Mouse (Mus musculus): Measurements from ENCODE around the gene Pcdh8. TPM values are rescaled to one million over a fixed set of nuclear protein-coding genes. Genes with fewer than 3 reads are reported as not detected.

Gene Pcdh8
- total RNA-seq (2021), result 10 to 100 TPM; 58.3 to 63.1 TPM
- long read RNA-seq, experiment 1, full-length matches to known transcripts, result 88 of 93 reads
- long read RNA-seq, experiment 1, partial matches to known transcripts, result 4 of 93 reads
- long read RNA-seq, experiment 1, other reads (novel, unspliced or antisense), result 1 of 93 reads
- long read RNA-seq, experiment 2, full-length matches to known transcripts, result 107 of 108 reads
- long read RNA-seq, experiment 2, partial matches to known transcripts, result 0 of 108 reads
- long read RNA-seq, experiment 2, other reads (novel, unspliced or antisense), result 1 of 108 reads

DNA sequence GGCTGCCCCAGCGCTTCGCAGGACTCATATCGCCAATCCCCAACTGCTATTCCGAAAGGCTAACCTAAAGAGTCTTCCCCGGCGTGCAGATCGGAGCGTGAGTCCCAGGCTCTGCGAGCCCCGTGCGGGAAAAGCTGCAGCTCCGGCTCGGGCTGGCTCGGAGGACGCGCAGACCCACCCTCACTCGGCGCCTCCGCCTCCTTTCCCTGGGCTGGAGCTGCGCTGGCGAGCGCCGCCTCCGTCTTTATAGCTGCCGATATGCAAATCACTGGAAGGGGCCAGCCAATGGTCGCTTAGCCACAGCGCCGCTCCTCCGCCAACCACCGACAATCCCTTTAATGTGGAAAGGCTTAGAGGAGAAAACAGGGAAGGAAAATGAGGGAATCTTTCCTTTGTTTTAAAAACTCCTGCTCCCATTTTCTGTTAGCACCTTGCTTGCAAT, at the start of gene Pcdh8:
Pcdh8 (minus strand) TSS at position 219 of the 442 bp plus-strand sequence.
- DNase-seq (ENCODE audit: low spot score in 2 of 2), result peak; percentile 95
- intact Hi-C loops (cut with DNase I), result loop anchor here (10.0 kb wide), 2 partner anchors 134 to 254 kb away; no protein-coding TSS in a partner anchor

DNA sequence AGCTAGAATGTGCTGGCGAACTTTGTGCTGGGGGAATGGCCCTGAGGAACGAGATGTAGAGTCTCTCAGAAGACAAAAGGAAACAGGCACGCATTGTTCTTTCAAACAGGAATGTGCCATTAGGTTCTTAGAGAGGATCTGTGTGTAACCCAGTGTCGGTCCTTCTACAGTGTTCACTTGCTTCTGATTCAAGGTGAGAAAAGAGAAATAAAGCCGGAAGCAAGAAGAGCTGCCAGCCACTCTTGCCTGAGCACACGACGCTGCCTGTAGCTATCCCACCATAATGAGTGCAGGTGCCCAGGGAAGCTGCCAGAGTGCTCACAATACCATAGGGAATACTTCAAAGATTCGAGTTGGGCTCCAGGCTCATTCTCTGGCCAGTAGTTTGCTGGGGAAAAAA, 43.6 kb upstream of the Pcdh8 start:
- intact Hi-C loops (cut with DNase I), result no loop called here
- DNase-seq (ENCODE audit: low spot score in 2 of 2), result no peak

DNA sequence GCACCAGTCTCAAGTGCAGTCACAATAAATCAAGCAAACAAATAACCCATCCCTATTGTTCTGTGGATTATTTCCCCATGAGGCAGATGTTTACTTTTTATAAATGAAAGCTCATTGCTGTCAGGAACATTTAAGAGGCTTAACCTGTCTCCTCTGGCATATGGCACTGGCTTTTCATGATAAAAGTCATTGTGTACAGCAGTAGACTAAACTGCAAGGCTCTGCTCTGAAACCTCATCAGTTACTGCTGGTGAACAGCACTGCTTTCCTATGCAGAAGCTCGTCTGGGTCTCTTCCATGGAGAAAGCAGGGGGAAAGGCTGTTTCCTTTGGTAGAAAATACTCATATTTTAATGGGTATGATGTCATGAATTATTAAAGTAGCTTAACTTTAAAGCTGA, 43.0 kb upstream of the Pcdh8 start:
- intact Hi-C loops (cut with DNase I), result no loop called here
- no peak for DNase-seq (ENCODE audit: low spot score in 2 of 2)

DNA sequence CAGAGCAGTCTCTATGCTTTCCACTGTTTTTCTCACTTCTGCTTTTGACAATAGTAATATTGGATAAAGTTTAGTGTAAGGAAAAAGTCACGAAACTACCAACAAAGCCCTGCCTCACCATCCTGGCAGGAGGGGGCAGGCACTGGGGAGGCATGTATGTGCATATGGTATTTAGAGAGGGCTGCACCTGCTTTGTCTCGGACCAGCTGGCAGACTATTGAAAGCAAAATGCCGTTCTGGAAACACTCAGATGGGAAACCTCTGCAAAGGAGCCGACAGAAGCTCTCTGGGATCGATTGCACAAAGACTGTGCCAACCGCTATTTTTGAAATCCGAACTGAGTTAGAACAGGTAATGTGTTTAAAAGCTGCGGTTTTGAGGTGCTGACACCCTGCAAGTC, 22.1 kb upstream of the Pcdh8 start:
- DNase-seq (ENCODE audit: low spot score in 2 of 2), result no peak
- intact Hi-C loops (cut with DNase I), result no loop called here

DNA sequence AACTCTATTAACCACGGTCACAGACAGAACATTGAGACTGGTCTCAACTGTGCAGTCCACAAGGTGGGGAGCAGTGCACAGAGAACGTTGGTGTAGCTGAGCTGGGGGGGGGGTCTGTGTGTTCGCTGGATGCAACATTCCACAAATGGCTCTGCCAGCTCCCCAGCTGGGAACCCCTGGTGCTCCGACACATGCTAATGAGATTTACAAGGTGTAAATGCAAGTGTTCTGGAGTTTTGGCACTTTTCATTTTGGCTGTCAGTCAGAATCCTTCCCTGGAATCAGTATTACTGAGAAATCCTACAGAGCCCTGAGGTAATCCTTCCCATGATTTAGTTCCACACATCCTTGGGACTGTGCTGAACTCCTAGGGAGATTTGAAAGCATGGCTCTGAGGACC, 18.4 kb upstream of the Pcdh8 start:
- intact Hi-C loops (cut with DNase I), result no loop called here
- DNase-seq (ENCODE audit: low spot score in 2 of 2), result no peak

DNA sequence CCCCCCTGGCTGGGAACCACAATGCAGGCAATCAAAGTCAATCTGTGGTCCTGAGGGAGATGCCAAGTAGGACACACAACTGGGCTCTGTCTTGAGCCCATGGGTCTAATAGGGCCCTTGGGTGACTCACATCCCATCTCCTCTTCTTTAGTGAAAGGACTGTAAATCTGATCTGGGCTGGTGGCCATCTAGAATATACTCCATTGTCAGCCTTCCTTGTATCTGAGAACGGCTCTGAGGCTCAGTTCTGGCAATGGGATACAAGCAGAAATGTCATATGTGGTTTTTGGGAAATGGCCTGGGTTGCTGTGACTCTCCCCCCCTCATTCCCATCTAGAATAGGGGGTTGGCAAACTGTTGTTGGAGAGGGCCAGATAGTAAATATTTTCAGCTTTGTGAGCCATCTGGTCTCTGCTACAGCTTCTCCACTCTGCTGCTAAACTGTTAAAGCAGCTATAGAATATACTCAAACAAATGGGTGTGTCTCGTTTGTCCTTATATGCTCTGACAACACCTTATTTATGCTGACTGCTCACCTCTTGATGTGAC, 17.6 kb upstream of the Pcdh8 start:
- no peak for DNase-seq (ENCODE audit: low spot score in 2 of 2)
- intact Hi-C loops (cut with DNase I), result no loop called here

DNA sequence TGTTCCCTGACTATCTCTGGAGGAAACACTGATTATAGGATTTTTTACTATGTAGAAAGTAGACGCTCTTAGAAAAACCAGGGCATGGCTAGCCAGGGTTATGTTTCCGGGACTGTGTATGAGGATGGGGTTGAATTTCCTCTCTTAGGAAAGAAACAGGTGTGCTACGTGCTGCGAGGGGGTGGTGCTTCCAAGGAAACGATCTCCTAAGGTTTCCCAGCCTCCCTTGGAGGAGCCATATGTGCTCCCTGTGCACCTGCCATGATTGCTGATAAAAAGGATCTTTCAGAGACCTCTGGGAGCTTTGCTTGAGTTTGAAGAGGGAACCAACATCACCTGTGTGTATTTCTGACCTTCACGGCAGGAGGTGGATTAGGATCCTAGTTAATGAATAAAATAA, 16.8 kb upstream of the Pcdh8 start:
- no peak for DNase-seq (ENCODE audit: low spot score in 2 of 2)
- intact Hi-C loops (cut with DNase I), result no loop called here

DNA sequence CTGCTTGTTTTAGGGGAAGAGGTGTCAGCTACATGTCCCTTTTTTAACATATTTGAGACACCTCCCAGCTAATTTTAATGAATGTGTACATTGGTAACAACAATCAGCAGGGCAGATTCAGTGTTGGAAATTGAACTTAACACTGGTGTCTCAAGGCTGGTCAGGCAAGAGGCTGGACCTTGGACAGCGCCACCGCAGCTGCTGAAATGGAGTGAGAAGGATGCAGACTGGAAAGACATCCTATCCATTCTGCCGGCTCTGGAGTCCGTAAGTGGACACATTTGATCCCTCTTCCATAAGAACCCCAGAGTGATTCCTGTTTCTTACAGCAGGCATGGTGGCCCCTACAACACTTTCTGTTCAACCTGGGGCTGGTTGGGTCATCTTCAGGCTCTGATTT, 14.3 kb upstream of the Pcdh8 start:
- DNase-seq (ENCODE audit: low spot score in 2 of 2), result no peak
- intact Hi-C loops (cut with DNase I), result no loop called here

DNA sequence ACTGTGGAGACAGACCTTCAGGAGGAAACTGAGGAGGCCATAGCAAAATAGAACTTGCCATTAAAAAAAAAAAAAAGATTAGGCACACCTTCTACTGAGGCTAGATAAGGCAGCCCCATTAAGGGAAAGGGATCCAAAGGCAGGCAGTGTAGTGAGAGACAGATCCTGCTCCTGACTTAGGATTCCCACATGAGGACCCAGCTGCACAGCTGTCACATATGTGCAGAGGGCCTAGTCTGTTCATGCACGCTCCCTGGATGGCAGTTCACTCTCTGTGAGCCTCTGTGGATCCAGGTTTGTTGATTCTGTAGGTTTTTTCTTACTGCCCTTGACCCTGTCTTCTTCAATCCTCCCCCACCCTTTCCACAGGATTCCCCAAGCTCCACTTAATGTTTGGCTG, 9.8 kb upstream of the Pcdh8 start:
- intact Hi-C loops (cut with DNase I), result no loop called here

DNA sequence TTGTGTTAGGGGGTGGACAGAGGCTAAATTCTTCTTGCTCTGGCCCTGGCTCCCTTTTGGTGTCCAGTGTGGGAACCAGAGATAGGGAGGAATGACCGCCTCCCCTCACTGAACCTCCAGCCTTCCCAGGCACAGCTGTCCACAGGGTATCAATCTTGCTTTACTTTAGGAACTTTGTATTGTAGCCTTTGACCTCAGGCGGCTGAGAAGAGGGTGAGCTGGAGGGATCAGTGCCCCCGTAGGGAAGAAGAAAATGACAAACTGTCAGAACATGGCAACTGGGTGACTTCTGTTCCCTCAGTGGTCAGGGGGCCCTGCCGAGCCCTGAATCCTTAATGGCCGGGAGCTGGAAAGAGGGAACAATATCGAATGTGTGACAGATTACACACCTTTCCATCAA, 9.2 kb upstream of the Pcdh8 start:
- intact Hi-C loops (cut with DNase I), result no loop called here
- no peak for DNase-seq (ENCODE audit: low spot score in 2 of 2)

More for the DNA sequence above, 9.8 kb upstream of the Pcdh8 start:
- DNase-seq (ENCODE audit: low spot score in 2 of 2), result no peak

DNA sequence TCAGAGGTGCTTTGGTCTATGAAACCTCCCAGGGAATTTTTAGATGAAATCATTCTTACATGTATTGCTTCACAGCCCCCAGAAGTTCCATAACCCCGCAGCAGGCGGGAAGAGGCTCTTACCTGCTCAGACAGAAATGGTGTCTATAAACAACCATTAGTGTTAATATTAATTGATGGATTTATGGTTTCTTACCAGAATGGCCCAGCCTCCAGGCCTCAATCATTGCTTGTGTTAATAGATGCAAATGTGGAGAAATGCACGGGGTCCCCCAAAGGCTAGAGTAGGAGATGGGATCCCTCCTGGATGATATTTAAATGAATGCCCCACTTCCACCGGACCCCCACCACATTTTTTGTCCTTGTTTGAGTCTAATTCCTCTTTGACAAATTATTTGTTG, 8.7 kb upstream of the Pcdh8 start:
- no peak for DNase-seq (ENCODE audit: low spot score in 2 of 2)
- intact Hi-C loops (cut with DNase I), result loop anchor here (10.0 kb wide), 2 partner anchors 125 to 245 kb away; no protein-coding TSS in a partner anchor

DNA sequence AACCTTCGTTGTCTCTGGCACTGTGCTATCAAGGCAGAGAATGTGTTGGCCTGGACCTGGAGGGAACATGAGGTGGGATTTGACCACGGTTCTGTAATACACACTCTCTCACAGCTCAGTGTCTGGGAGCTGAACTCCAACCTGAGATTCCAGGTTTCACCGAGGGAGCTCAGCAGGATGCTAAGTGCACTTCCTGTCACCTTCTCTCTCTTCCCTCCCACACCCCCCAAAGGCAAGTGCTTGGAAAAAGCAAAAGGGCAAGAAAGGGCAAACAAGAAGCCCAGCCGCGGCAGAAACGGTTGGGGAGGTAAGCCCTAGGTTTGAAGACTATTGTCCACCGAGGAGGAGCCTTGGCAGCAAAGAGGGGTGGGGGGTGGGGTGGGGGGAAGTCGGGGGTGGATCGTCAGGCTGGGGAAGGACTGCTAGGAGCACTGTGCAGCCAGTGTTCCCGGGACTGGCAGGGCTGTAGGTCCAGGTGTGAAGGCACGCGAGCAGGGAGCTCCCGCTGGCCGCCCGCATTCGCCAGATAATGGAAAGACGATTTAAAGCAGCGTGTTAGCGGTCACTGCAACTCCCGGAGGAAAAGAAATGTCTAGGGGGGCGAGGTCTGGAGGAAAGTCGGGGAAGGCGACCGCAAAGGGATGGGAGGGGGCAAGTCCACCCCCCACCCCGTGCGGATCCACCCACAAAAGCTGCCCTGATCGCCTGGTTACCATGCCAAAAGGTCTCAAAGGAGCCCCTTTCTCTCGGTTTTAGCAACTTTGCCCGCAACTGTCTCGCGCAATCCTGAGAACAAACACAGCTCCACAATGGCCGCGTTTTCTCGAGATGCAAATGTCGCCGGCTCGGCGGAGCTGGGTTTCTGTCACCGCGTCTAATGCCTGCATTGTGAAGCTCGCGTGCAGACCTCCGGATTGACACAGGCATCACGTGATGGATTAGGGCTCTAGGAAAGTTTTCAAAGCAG, 2.6 kb upstream of the Pcdh8 start:
- peak in 1 of 2 experiments; percentile 47 for DNase-seq (ENCODE audit: low spot score in 2 of 2)
- intact Hi-C loops (cut with DNase I), result loop anchor here (10.0 kb wide), 2 partner anchors 131 to 251 kb away; no protein-coding TSS in a partner anchor

DNA sequence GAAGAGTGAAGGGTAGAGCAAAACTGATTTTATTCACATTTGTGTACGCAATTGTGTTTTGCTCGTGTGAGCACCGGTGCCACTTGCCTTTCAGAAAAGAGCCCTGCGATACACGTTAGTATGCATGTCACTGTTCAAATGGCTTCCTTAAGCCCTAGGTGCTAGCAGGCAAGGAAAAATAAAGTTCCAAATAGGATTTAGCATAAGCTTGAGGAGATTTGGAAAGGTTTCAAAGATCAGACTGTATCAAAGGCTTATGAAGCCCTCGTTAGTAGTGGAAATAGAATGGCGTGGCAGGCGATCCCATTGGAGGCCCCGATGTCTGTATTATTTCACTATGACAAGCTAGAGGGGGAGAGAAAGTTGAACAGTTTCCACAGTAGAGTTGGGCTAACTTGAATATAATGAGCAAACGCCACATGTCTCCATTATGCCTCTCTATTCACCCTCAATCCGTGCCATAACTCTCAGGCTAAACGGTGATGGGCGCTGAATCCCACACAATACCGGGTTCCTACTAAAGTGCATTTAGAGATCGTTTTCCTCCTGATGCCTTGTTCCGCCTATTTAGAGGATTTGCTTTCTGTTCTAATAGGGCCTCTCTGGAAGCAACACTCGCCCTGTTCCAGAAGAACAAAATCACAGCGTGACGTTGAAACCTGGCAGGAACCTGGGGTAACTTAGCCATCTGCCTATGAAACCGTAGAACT, 845 bp upstream of the Pcdh8 start:
- DNase-seq (ENCODE audit: low spot score in 2 of 2), result no peak
- intact Hi-C loops (cut with DNase I), result loop anchor here (10.0 kb wide), 2 partner anchors 133 to 253 kb away; no protein-coding TSS in a partner anchor

DNA sequence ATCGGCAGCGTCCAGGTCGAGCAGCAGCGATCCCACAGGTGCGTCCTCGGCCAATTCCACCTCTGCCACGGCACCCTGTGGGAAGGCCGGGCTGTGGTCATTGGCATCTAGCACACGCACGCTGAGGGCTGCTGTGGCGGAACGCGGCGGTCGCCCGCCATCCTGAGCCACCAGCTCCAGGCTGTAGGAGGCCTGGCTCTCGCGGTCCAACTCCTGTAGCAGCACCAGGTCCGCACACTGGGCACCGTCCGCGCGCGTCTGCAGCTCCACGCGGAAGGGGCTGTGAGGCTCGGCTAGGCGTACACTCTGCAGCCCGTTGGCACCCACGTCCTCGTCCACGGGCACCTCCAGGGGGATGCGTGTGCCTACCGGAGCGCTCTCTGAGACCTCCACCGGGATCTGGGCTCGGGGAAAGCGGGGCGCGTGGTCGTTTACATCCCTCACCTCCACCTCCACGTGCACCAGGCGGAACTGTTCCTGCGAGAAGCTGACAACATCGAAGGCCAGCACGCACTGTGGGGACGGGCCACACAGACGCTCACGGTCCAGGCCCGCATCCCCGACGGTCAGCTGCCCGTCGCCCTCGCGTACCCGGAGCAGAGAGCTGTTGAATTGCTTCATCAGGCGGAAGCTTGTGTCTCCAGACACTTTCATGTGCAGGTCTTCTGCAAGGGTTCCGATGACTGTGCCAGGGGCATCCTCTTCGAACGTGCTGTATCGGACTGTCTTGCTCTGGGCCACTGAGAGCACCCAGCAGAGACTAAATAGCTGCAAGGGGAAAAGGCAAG, 612 bp downstream of the Pcdh8 start:
- peak in 1 of 2 experiments; percentile 24 for DNase-seq (ENCODE audit: low spot score in 2 of 2)
- intact Hi-C loops (cut with DNase I), result loop anchor here (10.0 kb wide), 2 partner anchors 134 to 254 kb away; no protein-coding TSS in a partner anchor

DNA sequence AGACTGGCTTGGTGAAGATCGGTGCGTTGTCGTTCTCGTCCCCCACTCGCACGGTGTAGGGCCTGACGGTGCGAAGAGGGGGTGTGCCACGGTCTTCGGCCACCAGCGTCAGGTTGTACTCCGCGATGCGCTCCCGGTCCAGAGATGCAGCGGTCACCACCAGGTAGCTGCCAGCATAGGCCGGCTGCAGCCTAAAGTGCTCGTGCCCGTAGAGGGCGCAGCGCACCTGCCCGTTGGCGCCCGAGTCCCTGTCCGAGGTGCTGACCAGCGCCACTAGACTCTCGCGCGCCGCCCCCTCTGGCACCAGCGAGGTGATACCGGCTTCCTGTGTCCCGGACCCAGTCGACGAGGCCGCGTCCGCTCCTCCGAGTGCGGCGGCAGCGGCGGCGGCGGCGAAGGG, 1.5 kb downstream of the Pcdh8 start:
- DNase-seq (ENCODE audit: low spot score in 2 of 2), result peak; percentile 46 to 71
- intact Hi-C loops (cut with DNase I), result loop anchor here (1.0 to 10.0 kb wide), 4 partner anchors 115 to 447 kb away; no protein-coding TSS in a partner anchor

DNA sequence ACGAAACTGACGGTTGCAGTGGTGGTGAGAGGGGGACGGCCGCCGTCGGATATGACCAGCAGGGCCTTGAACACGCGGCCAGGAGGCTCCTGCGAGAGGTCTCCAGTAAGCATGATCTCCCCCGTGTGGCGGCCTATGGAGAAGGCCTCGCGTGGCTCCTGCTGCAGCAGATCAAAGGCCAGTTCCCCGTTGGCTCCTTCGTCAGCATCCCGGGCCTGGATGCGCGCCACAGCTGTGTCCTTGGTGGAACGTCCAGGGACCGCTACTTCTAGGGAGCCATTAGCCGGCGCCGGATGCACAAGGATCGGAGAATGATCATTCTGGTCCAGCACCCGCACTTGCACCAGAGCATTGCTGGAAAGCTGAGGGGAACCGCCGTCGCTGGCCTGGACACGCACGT, 2.1 kb downstream of the Pcdh8 start:
- peak in 1 of 2 experiments; percentile 37 for DNase-seq (ENCODE audit: low spot score in 2 of 2)
- intact Hi-C loops (cut with DNase I), result loop anchor here (1.0 to 10.0 kb wide), 2 partner anchors 114 to 447 kb away; no protein-coding TSS in a partner anchor

DNA sequence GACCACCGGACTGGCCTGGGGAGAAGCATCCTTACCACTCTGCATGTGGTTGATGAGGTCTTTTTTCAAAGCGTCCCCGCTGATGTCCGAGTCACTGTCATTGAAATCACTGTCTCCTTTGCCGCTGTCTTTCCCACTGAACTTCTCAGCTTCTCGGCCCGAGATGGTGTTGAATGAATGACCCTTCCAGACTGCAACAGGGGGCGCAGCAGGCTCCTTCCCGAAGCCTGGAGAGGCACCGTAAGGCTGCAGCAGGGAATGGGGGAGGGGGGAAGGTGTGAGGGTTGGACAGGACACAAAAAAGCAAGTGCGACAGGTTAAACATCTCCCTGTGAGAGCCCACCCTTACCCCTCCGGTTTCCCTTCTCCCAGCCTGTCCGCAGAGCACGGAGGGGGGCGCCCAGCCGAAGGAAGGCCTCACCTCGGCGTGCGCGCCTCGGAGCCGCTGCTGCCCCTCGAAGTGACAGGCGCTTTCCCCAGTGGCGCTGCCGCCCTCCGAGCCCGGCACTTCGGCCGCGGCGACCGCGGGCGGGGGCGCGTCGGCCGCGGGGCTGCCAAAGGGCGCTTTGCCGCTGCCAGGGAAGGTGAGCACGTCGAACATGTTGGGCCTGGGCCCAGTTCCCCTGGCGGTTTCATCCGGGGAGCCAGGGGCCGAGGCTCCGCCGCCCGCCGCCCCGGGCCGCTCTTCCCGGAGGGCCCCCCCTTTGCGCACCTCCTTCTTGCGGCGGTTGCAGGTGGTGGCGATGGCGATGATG, 2.9 kb downstream of the Pcdh8 start:
- peak in 1 of 2 experiments; percentile 15 for DNase-seq (ENCODE audit: low spot score in 2 of 2)
- intact Hi-C loops (cut with DNase I), result loop anchor here (10.0 kb wide), 1 partner anchor 113 kb away; no protein-coding TSS in a partner anchor
